Mouse (Mus musculus) liver, postnatal 0 days (tissue): ENCODE results near the gene Mrps14.

ENCODE experiments used
- CTCF ChIP-seq: sonication (generic); IDR thresholded peaks from 2 replicates; pipeline ENCODE4 v1.5.1; 2016; ENCODE audit warnings: antibody characterized with exemption, low read depth
- EP300 ChIP-seq: IDR thresholded peaks from 2 replicates; pipeline ENCODE4 v1.6.1; 2016; ENCODE audit warnings: antibody characterized with exemption, low read depth, mild to moderate bottlenecking

GRCm38 (mm10) chr1:160232113-160232512 lies 37.1 kb downstream of the Mrps14 start:
- TF ChIP-seq CTCF: no peak
- TF ChIP-seq EP300: no peak
